Mouse (Mus musculus): ENCODE results near the gene Fry.

Gene Fry

GRCm38 (mm10) chr5:150389589-150390377 is 271.3 kb downstream of the Fry start:
- no peak for DNase-seq (ENCODE audit: low spot score in 2 of 2)

GRCm38 (mm10) chr5:150390422-150390821 is 272.0 kb downstream of the Fry start:
- no peak for DNase-seq (ENCODE audit: low spot score in 2 of 2)

- no peak for DNase-seq (ENCODE audit: low spot score in 2 of 2)
Observed at GRCm38 (mm10) chr5:150394645-150395044, 276.2 kb downstream of the Fry start.

- no peak for DNase-seq (ENCODE audit: low spot score in 2 of 2)
Observed at GRCm38 (mm10) chr5:150402832-150403447, 284.5 kb downstream of the Fry start.

GRCm38 (mm10) chr5:150404867-150405266 is 286.4 kb downstream of the Fry start:
- no peak for DNase-seq (ENCODE audit: low spot score in 2 of 2)

GRCm38 (mm10) chr5:150408979-150409378 is 290.5 kb downstream of the Fry start:
- no peak for DNase-seq (ENCODE audit: low spot score in 2 of 2)

GRCm38 (mm10) chr5:150409451-150410045 is 291.1 kb downstream of the Fry start:
- DNase-seq (ENCODE audit: low spot score in 2 of 2): no peak

- DNase-seq (ENCODE audit: low spot score in 2 of 2): no peak
Observed at GRCm38 (mm10) chr5:150412750-150413450, 294.5 kb downstream of the Fry start.

- DNase-seq (ENCODE audit: low spot score in 2 of 2): no peak
Observed at GRCm38 (mm10) chr5:150414823-150415222, 296.4 kb downstream of the Fry start.

GRCm38 (mm10) chr5:150417223-150417622 is 298.8 kb downstream of the Fry start:
- no peak for DNase-seq (ENCODE audit: low spot score in 2 of 2)

- no peak for DNase-seq (ENCODE audit: low spot score in 2 of 2)
Observed at GRCm38 (mm10) chr5:150418035-150418434, 299.6 kb downstream of the Fry start.

- DNase-seq (ENCODE audit: low spot score in 2 of 2): no peak
Observed at GRCm38 (mm10) chr5:150425038-150425437, 306.6 kb downstream of the Fry start.

- peak in 1 of 2 experiments; percentile 28 for DNase-seq (ENCODE audit: low spot score in 2 of 2)
Observed at GRCm38 (mm10) chr5:150426595-150426994, 308.1 kb downstream of the Fry start.

- no peak for DNase-seq (ENCODE audit: low spot score in 2 of 2)
Observed at GRCm38 (mm10) chr5:150431286-150431685, 312.8 kb downstream of the Fry start.

GRCm38 (mm10) chr5:150432960-150433359 is 314.5 kb downstream of the Fry start:
- no peak for DNase-seq (ENCODE audit: low spot score in 2 of 2)

GRCm38 (mm10) chr5:150436629-150437389 is 318.4 kb downstream of the Fry start:
- DNase-seq (ENCODE audit: low spot score in 2 of 2): peak in 1 of 2 experiments; percentile 31

GRCm38 (mm10) chr5:150441690-150442089 is 323.2 kb downstream of the Fry start:
- DNase-seq (ENCODE audit: low spot score in 2 of 2): no peak

GRCm38 (mm10) chr5:150451281-150452003 is 333.0 kb downstream of the Fry start:
- DNase-seq (ENCODE audit: low spot score in 2 of 2): no peak

GRCm38 (mm10) chr5:150452004-150452626 is 333.7 kb downstream of the Fry start:
- DNase-seq (ENCODE audit: low spot score in 2 of 2): no peak

GRCm38 (mm10) chr5:150452671-150453070 is 334.2 kb downstream of the Fry start:
- DNase-seq (ENCODE audit: low spot score in 2 of 2): no peak
